Mouse (Mus musculus): ENCODE data around the gene Cldn34b1. TPM values are rescaled to one million over a fixed set of nuclear protein-coding genes. Genes with fewer than 3 reads are reported as not detected.

Cldn34b1 gene
- polyA plus RNA-seq (2012; rRNA removed), result not detected in 2 replicates

GRCm38 (mm10) chrX:154890167-154890566, at the start of gene Cldn34b1:
Gene Cldn34b1, minus strand, starts transcription at chrX:154890267.

GRCm38 (mm10) chrX:154935887-154936286, 45.8 kb upstream of the Cldn34b1 start, which contains the start of gene Magea6:
Gene Magea6, minus strand, starts transcription at chrX:154935987.

Other genes starting within 250 kb of the Cldn34b1 start
- not detected in 2 replicates for gene Magea6, start 45.7 kb upstream of the Cldn34b1 start, polyA plus RNA-seq (2012; rRNA removed)
- not detected in 2 replicates for gene Magea3, start 59.2 kb upstream of the Cldn34b1 start, polyA plus RNA-seq (2012; rRNA removed)
- gene Magea8, start 105.6 kb upstream of the Cldn34b1 start, polyA plus RNA-seq (2012; rRNA removed), result not detected in 2 replicates
- not detected in 2 replicates for gene Magea5, start 172.9 kb upstream of the Cldn34b1 start, polyA plus RNA-seq (2012; rRNA removed)
- gene Magea1, start 199.5 kb upstream of the Cldn34b1 start, polyA plus RNA-seq (2012; rRNA removed), result not detected in 2 replicates
- not detected in 2 replicates for gene Magea2, start 203.4 kb upstream of the Cldn34b1 start, polyA plus RNA-seq (2012; rRNA removed)
- gene Cldn34b2, start 238.1 kb upstream of the Cldn34b1 start, polyA plus RNA-seq (2012; rRNA removed), result not detected in 2 replicates